Mouse (Mus musculus): ENCODE data around the gene Lypd6. TPM values are rescaled to one million over a fixed set of nuclear protein-coding genes. Genes with fewer than 3 reads are reported as not detected.

The Lypd6 gene
- polyA plus RNA-seq, 1 experiment from 2014 or later = 8.4 TPM

GRCm38 (mm10) chr2:50119101-50119500 is 52.9 kb downstream of the Lypd6 start:
- no peaks in the 10 kb centered on the region for H3K4me1 ChIP-seq (ENCODE audit: control insufficient read depth, insufficient read depth, low read length)
- no peak overlapping the region for H3K9ac ChIP-seq (replicated peaks; ENCODE audit: low read length)
- H3K27me3 ChIP-seq (ENCODE audit: control insufficient read depth, insufficient read depth, low read length) = no peaks in the 10 kb centered on the region
- H3K9me3 ChIP-seq (ENCODE audit: control insufficient read depth, low read length) = no peaks in the 10 kb centered on the region
- no peak for DNase-seq
- no peak overlapping the region for H3K4me3 ChIP-seq (replicated peaks; ENCODE audit: low read depth, low read length)
- H3K4me2 ChIP-seq (ENCODE audit: low read length) = no peak overlapping the region
- no peaks in the 10 kb centered on the region for H3K36me3 ChIP-seq (ENCODE audit: control insufficient read depth, insufficient read depth, low read length)
- no peak for ATAC-seq (ENCODE audit: low FRiP score, low TSS enrichment)
- WGBS = 94% methylated on average over 7 of the region's 7 CpGs
- no peak overlapping the region for H3K27ac ChIP-seq (replicated peaks; ENCODE audit: low read depth, low read length)

- no peaks in the 10 kb centered on the region for H3K4me1 ChIP-seq (ENCODE audit: control insufficient read depth, insufficient read depth, low read length)
- WGBS = 80% methylated on average over 9 of the region's 9 CpGs
These were observed 54.6 kb downstream of the Lypd6 start for GRCm38 (mm10) chr2:50120839-50121238.

GRCm38 (mm10) chr2:50123376-50123775 is 57.1 kb downstream of the Lypd6 start:
- no peak overlapping the region for H3K4me3 ChIP-seq (replicated peaks; ENCODE audit: low read depth, low read length)
- H3K4me1 ChIP-seq (ENCODE audit: control insufficient read depth, insufficient read depth, low read length) = peaks cover 8% of the 10 kb centered on the region
- ATAC-seq (ENCODE audit: low FRiP score, low TSS enrichment) (no peak), DNase-seq (no peak)
- H3K27me3 ChIP-seq (ENCODE audit: control insufficient read depth, insufficient read depth, low read length) = no peaks in the 10 kb centered on the region
- WGBS = 97% methylated on average over 5 of the region's 5 CpGs
- no peaks in the 10 kb centered on the region for H3K36me3 ChIP-seq (ENCODE audit: control insufficient read depth, insufficient read depth, low read length)
- no peak overlapping the region for H3K27ac ChIP-seq (replicated peaks; ENCODE audit: low read depth, low read length)
- H3K9ac ChIP-seq (replicated peaks; ENCODE audit: low read length) = no peak overlapping the region
- H3K4me2 ChIP-seq (ENCODE audit: low read length) = no peak overlapping the region
- H3K9me3 ChIP-seq (ENCODE audit: control insufficient read depth, low read length) = no peaks in the 10 kb centered on the region

More at GRCm38 (mm10) chr2:50120839-50121238, 54.6 kb downstream of the Lypd6 start:
- no peak overlapping the region for H3K4me3 ChIP-seq (replicated peaks; ENCODE audit: low read depth, low read length)
- H3K4me2 ChIP-seq (ENCODE audit: low read length) = no peak overlapping the region
- no peaks in the 10 kb centered on the region for H3K36me3 ChIP-seq (ENCODE audit: control insufficient read depth, insufficient read depth, low read length)
- H3K27ac ChIP-seq (replicated peaks; ENCODE audit: low read depth, low read length) = no peak overlapping the region
- no peaks in the 10 kb centered on the region for H3K9me3 ChIP-seq (ENCODE audit: control insufficient read depth, low read length)
- no peaks in the 10 kb centered on the region for H3K27me3 ChIP-seq (ENCODE audit: control insufficient read depth, insufficient read depth, low read length)
- DNase-seq (peak; percentile 45), ATAC-seq (ENCODE audit: low FRiP score, low TSS enrichment) (no peak)
- no peak overlapping the region for H3K9ac ChIP-seq (replicated peaks; ENCODE audit: low read length)

GRCm38 (mm10) chr2:50127513-50128175 is 61.4 kb downstream of the Lypd6 start:
- Histone ChIP-seq H3K4me1 (ENCODE audit: control insufficient read depth, insufficient read depth, low read length) (peaks cover 13% of the 10 kb centered on the region), H3K9me3 (ENCODE audit: control insufficient read depth, low read length) (no peaks in the 10 kb centered on the region), H3K27ac (replicated peaks; ENCODE audit: low read depth, low read length) (no peak overlapping the region; the same call in 1 of the 2 replicates), H3K4me2 (ENCODE audit: low read length) (no peak overlapping the region), H3K9ac (replicated peaks; ENCODE audit: low read length) (no peak overlapping the region), H3K4me3 (replicated peaks; ENCODE audit: low read depth, low read length) (no peak overlapping the region), H3K36me3 (ENCODE audit: control insufficient read depth, insufficient read depth, low read length) (no peaks in the 10 kb centered on the region), H3K27me3 (ENCODE audit: control insufficient read depth, insufficient read depth, low read length) (no peaks in the 10 kb centered on the region)
- 69% methylated on average over 9 of the region's 9 CpGs for WGBS
- DNase-seq (peak; percentile 56), ATAC-seq (ENCODE audit: low FRiP score, low TSS enrichment) (peak; percentile 40; the same call in 1 of the 2 replicates)

GRCm38 (mm10) chr2:50128322-50129277 is 62.4 kb downstream of the Lypd6 start:
- peak; percentile 62 for DNase-seq
- H3K9me3 ChIP-seq (ENCODE audit: control insufficient read depth, low read length) = no peaks in the 10 kb centered on the region
- H3K4me1 ChIP-seq (ENCODE audit: control insufficient read depth, insufficient read depth, low read length) = peaks cover 13% of the 10 kb centered on the region
- H3K4me2 ChIP-seq (ENCODE audit: low read length) = no peak overlapping the region
- peak overlapping the region; percentile 52 for H3K27ac ChIP-seq (replicated peaks; ENCODE audit: low read depth, low read length)
- WGBS = 44% methylated on average over 12 of the region's 12 CpGs
- H3K4me3 ChIP-seq (replicated peaks; ENCODE audit: low read depth, low read length) = no peak overlapping the region
- no peaks in the 10 kb centered on the region for H3K36me3 ChIP-seq (ENCODE audit: control insufficient read depth, insufficient read depth, low read length)
- no peak; the same call in 1 of the 2 replicates for ATAC-seq (ENCODE audit: low FRiP score, low TSS enrichment)
- H3K9ac ChIP-seq (replicated peaks; ENCODE audit: low read length) = no peak overlapping the region
- H3K27me3 ChIP-seq (ENCODE audit: control insufficient read depth, insufficient read depth, low read length) = no peaks in the 10 kb centered on the region

GRCm38 (mm10) chr2:50130674-50131073 is 64.4 kb downstream of the Lypd6 start:
- 86% methylated on average over 3 of the region's 3 CpGs for WGBS
- H3K36me3 ChIP-seq (ENCODE audit: control insufficient read depth, insufficient read depth, low read length) = no peaks in the 10 kb centered on the region
- H3K4me3 ChIP-seq (replicated peaks; ENCODE audit: low read depth, low read length) = no peak overlapping the region
- H3K9ac ChIP-seq (replicated peaks; ENCODE audit: low read length) = no peak overlapping the region
- H3K27ac ChIP-seq (replicated peaks; ENCODE audit: low read depth, low read length) = no peak overlapping the region
- no peak overlapping the region for H3K4me2 ChIP-seq (ENCODE audit: low read length)
- 0 out of 2 replicates have a peak, but pooled peaks cover 4% of the 10 kb centered on the region for H3K9me3 ChIP-seq (ENCODE audit: control insufficient read depth, low read length)
- H3K27me3 ChIP-seq (ENCODE audit: control insufficient read depth, insufficient read depth, low read length) = no peaks in the 10 kb centered on the region
- DNase-seq (no peak), ATAC-seq (ENCODE audit: low FRiP score, low TSS enrichment) (no peak)
- H3K4me1 ChIP-seq (ENCODE audit: control insufficient read depth, insufficient read depth, low read length) = peaks cover 13% of the 10 kb centered on the region

- H3K9me3 ChIP-seq (ENCODE audit: control insufficient read depth, low read length) = no peaks in the 10 kb centered on the region
- 0 out of 2 replicates have a peak, but pooled peaks cover 2% of the 10 kb centered on the region for H3K4me1 ChIP-seq (ENCODE audit: control insufficient read depth, insufficient read depth, low read length)
- 61% methylated on average over 6 of the region's 6 CpGs for WGBS
- H3K4me2 ChIP-seq (ENCODE audit: low read length) = no peak overlapping the region
- H3K27me3 ChIP-seq (ENCODE audit: control insufficient read depth, insufficient read depth, low read length) = no peaks in the 10 kb centered on the region
- H3K27ac ChIP-seq (replicated peaks; ENCODE audit: low read depth, low read length) = no peak overlapping the region
- H3K36me3 ChIP-seq (ENCODE audit: control insufficient read depth, insufficient read depth, low read length) = no peaks in the 10 kb centered on the region
- no peak overlapping the region for H3K4me3 ChIP-seq (replicated peaks; ENCODE audit: low read depth, low read length)
- H3K9ac ChIP-seq (replicated peaks; ENCODE audit: low read length) = no peak overlapping the region
- ATAC-seq (ENCODE audit: low FRiP score, low TSS enrichment) (no peak), DNase-seq (no peak)
These were observed 77.4 kb downstream of the Lypd6 start for GRCm38 (mm10) chr2:50143672-50144071.

- Histone ChIP-seq H3K27me3 (ENCODE audit: control insufficient read depth, insufficient read depth, low read length) (no peaks in the 10 kb centered on the region), H3K36me3 (ENCODE audit: control insufficient read depth, insufficient read depth, low read length) (no peaks in the 10 kb centered on the region), H3K9me3 (ENCODE audit: control insufficient read depth, low read length) (no peaks in the 10 kb centered on the region), H3K4me1 (ENCODE audit: control insufficient read depth, insufficient read depth, low read length) (0 out of 2 replicates have a peak, but pooled peaks cover 2% of the 10 kb centered on the region), H3K4me3 (replicated peaks; ENCODE audit: low read depth, low read length) (no peak overlapping the region), H3K9ac (replicated peaks; ENCODE audit: low read length) (no peak overlapping the region), H3K27ac (replicated peaks; ENCODE audit: low read depth, low read length) (no peak overlapping the region), H3K4me2 (ENCODE audit: low read length) (no peak overlapping the region)
- WGBS = 85% methylated on average over 9 of the region's 9 CpGs
- ATAC-seq (ENCODE audit: low FRiP score, low TSS enrichment) = no peak
- no peak for DNase-seq
These were observed 81.1 kb downstream of the Lypd6 start for GRCm38 (mm10) chr2:50147308-50147707.

Measured in midbrain, embryonic 14.5 days (tissue).